Mouse (Mus musculus) gastrocnemius, postnatal 4 days (tissue): ENCODE results near the gene Oxct2a. TPM values are rescaled to one million over a fixed set of nuclear protein-coding genes. Genes with fewer than 3 reads are reported as not detected.
"Not testable (repeated sequence)": the region's sequence is repeated elsewhere in the genome, so short reads cannot be mapped to it uniquely, and the experiment has no call there.

Source experiments
- DNase-seq, 2 experiments: peaks; one replicate each; pipeline ENCODE4 v3.0.0; 2021 to 2022; ENCODE audit warnings: low spot score in 2 of 2, mixed read lengths in 2 of 2
- total RNA-seq, 2 experiments: library from RNA; stranded (reverse); gene quantifications; 2 replicates each; pipeline ENCODE4 v1.2.3; 2021

Gene Oxct2a
- total RNA-seq, 2 experiments from 2014 or later, result not detected

DNA sequence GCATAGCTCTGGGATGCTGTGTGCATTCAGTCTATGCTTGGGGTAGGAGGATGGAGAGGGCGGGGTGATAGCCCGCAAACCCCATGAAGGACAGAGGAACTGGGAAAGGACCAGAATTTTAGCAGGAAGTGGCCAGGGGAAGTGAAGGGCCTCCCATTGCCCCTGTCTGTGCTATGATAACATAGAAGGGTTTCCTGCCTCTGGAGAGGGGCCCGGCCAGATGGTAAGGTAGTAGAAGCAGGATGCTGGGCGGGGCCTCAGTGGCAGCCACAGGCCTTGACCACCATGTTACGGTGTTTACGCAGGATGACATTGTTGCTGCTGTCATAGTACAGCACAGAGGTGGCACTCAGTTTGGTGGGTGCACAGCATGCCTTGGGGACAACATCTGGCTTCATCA lies 10.4 kb downstream of the Oxct2a start:
- DNase-seq, result no peak

DNA sequence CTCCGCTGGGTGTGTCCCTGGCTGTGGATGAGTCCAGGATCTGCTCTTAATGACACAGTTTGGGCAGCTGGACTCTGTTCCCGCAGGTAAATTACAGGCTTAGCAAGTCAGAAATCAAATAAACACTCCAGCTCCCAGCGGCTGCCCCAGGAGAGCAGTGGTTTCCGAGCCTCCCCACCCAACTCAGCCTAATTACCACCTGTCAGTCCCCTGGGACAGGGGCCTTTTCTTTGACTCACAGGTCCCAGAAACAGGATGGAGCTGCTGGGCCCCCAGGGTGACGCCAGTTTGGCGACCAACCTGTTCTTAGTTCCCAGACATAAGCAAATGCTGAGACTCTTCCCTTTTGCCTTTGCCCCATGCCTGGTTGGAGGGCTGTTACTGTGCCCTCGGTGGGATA lies 11.6 kb downstream of the Oxct2a start:
- no peak for DNase-seq

DNA sequence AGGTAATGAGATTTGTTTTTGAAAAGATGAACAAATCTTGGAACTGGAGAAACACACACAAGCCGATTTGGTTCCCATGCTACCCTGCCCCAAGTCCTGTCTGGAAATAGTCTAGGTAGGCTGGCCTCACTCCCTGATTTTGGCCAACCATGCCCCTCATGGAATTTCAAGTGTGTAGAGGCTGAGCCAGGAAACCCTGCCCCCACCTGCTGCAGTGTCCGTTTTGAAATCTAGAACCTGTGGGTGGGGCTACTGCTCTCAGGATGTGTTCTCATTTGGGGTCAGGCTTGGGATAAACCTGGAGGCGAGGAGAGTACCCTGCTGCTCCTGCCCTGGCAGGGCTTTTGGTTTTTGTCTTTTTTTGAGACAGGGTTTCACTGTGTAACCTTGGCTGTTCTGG lies 15.1 kb downstream of the Oxct2a start:
- no peak for DNase-seq

DNA sequence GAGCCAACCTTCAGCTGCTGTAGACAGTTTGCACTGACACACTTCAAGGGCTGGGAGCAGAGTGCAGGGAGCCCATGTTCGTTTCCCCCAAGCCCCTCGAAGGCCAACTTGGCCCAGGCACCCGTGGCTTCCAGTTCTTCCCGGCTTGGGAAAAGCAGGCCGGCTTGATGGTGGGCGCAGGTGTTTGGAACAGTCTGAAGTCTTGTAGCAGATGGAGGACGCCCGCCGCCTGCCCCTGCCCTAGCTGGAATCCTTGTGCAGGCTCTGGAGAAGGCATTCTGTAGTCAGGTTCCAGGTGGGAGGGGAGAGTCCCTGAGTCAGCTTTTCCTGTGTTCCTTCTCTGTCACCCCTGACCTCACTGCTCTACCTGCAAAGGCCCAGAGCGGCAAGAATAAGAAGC lies 16.4 kb downstream of the Oxct2a start:
- no peak for DNase-seq

DNA sequence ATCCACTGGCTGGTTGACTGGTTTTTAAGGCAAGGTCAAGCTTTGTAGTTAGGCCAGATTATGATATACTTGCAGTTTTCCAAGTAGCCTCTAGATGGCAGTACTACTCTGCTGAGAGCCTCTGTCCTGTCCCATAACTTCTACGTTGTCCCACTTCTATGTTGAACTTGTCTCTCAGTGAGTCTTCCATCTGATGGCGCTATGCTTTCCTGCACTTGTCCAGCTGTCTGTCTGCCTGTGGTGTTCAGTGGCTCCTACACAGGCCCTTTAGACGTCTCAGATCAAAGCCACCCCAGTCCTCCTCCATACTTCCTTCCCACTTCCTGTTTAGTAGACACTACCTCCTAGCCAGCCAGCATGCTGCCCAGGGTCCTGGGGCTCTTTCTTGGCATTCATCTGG lies 17.6 kb downstream of the Oxct2a start:
- no peak for DNase-seq

DNA sequence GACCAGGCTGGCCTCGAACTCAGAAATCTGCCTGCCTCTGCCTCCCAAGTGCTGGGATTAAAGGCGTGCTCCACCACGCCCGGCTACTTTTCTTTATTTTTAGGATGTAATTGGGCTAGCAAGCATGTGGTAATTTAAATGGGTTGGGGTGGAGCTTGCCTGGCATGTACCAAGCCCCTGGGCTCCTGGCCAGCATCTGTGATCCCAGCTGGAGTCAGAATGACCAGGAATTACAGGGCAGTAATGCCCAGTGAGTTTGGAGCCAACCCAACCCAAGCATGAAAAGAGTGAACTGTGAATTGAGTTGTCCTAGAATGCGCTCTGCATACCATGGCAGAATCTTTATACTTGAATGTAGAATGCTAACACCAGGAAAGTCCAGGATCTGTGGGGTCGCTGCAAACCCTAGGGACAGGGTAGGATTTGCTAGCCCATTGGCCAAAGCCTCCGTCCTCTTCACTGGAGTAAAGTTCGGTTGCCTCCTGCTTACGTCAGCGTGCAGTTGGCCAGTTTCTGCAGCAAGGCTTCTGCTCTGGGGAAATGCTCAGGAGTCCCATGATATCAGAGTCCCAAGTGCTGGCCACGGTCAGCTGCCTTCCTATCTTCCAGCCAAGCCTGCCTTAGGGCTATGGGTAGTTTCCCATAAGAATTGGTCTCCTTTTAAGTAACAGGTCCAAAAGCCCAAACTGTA lies 24.3 kb downstream of the Oxct2a start:
- DNase-seq, result peak in 1 of 2 experiments; percentile 65

DNA sequence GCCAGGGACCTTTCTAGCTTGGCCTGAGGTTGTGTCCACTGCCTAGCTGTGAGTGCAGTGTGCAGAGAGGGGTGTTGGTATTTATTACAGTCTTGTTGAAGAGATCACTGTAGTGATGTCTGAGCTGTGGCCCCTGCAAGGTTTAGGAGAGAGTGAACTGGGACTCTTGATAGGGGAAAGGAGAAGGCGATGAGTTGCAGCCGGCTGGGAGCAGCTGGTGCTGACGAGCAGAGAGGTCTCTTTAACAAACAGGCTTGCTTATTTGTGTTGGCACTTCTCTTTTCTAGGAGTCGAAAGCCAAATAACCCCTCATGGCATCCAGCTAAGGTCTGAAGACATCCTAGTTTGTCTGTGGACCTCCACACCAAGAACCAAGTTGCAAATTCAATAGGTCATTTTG lies 25.2 kb downstream of the Oxct2a start:
- no peak for DNase-seq

DNA sequence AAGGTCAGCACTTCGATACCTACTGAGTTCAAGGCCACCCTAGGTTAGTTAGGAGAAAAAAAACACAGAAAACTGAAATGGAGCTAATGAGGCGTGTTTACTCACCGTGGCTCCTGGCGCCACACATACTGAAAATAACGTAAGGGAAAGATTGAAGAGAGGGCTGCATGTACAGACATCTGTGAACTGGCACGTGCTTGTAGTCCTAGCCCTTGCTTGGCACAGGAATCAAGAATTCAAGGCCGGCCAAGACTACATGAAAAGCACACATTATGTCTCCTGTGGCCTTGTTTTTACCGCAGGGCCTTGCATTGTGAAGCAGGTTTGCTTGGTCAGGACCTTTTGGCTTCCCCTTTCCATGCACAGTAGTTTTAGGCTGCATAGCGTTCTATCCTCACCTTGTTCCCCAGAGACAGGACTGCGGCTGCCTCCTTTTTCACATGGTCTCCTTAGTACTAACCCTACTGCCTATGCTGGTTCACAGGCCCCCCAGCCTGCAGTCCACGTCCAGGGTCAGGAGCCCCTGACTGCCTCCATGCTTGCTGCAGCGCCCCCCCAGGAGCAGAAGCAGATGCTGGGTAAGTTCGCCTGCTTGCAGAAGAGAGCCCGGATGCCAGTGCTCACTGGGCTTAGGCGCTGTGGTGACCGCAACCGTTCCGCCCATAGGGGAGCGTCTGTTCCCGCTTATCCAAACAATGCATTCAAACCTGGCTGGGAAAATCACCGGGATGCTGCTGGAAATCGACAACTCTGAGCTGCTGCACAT lies 26.1 kb downstream of the Oxct2a start:
- no peak for DNase-seq

DNA sequence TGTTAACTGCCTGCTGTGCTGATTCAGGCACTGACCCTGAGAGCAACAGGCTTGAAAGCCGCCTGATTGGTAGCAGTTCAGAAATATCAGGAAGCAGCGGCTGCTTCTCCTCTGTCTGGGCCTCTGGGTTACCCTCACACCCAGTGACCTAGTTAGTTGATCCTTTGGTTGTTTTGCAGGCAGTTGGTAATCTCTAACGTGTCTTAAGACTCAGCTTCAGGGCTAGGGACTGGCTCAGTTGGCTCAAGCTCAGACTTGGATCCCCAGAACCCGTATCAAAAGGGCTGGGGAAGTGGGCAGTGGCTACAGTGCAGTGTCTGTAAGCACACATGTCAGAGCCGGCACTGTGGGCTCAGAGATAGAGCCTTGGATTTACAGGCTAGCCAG lies 27.3 kb downstream of the Oxct2a start:
- no peak for DNase-seq

DNA sequence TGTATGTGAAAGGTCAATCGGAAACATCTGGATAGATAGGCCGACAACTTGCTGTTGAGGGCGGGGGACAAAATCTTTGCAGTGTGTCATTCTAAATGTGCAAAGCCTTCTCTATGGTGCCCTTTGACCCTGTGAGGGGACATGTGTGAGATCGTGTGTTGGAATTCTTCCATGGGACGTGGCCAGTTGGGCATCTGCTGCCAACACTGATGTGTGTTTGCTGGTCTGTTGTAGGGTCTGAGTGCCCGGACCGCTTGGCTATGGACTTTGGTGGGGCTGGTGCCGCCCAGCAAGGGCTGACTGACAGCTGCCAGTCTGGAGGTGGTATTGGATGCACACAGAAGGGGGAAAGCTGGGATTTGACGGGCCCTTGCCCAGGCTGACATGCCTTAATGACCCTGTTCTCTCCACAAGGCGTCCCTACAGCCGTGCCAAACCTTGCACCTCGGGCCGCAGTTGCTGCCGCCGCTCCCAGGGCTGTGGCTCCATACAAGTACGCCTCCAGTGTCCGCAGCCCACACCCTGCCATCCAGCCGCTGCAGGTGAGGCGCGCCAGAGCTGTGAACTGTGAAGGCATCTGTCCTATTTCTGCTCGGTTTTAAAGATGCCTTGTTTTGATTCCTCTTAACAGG lies 27.8 kb downstream of the Oxct2a start:
- DNase-seq, result no peak

DNA sequence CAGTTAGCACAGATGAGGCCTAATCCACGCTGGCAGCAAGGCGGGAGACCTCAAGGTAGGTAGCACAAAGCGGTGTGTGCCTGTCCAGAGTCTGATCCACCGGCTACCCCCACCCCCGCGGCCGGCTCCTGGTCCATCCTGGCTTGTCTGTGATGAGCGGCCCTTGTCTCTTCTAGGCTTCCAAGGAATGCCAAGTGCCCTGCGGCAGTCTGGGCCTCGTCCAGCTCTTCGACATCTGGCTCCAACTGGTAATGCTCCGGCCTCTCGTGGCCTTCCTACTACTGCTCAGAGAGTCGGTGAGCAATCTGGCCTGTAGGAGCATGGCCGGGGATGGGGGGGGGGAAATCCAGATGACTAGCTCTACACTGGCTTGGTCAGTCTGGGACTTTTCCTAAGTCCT lies 28.4 kb downstream of the Oxct2a start:
- DNase-seq, result not testable (repeated sequence)

DNA sequence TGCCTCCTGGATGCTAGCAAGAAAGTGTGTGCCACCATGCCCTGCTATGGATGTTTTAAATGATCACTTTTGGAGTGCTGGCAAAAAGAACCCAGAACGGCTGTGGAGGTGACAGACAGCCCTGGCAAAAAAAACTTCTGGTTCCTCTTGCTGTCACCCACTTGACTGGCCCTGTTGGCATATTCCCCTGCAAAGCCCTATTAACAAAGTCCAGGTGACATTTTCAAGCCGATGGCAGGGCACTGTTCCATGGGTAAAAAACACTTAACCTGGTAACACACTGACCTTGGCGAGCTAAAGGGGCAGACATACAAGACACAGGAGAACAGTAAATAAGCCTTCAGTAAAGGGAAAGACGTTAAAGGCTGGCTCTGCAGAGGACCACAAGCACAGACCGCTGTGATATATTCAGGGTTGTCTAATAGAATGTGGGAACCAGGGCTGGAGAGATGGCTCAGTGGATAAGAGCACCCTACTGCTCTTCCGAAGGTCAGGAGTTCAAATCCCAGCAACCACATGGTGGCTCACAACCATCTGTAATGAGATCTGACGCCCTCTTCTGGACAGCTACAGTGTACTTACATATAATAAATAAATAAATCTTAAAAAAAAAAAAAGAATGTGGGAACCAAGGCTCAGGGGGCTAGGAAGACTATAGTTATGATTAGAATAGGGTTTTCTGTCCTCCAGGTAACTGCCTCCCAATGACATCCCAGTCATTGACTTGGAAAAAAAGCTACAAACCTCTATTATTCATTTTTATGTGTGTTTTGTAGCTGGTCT lies 29.6 kb downstream of the Oxct2a start:
- DNase-seq, result no peak

DNA sequence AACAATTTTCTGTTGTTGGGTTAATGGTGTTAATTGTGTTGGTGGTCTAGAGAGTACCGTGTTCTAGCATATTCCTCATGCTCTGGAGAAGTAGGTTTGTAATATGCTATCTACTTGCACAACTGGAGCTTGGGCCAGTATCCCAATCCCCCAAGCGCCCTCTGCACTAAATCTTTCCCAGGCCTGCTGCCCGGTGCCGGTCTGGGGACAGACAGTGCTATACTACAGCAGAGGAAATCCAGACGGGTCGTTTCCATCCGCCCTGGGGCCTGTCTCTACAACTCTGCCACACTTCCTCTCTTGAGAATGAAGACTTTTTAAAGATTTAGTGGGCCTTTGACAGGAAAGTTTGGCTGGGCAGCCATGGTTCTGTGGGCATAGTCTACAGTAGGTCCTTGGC lies 30.4 kb downstream of the Oxct2a start:
- no peak for DNase-seq

DNA sequence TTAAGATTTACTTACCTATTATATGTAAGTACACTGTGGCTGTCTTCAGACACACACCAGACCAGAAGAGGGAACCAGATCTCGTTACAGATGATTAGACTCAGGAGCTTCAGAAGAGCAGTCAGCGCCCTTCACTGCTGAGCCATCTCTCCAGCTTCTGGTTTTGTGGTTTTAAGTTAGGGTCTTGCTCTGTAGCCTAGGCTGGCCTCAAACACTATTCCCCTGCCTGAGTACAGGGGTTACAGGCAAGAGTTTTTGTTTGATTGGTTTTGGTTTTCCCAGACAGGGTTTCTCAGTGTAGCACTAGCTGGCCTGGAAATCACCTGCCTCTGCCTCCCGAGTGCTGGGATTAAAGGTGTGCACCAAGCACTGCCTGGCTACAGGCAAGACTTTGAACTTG lies 31.0 kb downstream of the Oxct2a start:
- DNase-seq, result no peak

DNA sequence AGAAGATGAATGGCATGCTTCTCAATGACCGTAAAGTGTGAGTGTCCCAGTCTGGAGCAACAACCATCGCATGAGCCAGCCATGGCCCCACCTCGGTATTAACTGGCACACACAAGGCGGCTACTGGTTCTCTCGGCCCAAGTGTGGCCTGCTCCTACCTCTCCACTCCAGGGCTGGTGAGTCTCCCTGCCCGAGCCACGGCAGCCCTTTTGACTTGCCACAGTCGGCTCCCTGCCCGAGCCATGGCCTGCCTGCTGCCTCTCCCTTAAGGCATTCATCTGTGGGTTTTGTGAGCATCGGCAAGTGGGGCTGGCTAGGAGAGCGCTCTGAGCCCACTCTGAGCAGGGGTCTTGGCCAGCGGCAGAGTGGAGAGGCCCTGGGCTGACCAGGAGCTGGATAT lies 34.4 kb downstream of the Oxct2a start:
- no peak for DNase-seq

DNA sequence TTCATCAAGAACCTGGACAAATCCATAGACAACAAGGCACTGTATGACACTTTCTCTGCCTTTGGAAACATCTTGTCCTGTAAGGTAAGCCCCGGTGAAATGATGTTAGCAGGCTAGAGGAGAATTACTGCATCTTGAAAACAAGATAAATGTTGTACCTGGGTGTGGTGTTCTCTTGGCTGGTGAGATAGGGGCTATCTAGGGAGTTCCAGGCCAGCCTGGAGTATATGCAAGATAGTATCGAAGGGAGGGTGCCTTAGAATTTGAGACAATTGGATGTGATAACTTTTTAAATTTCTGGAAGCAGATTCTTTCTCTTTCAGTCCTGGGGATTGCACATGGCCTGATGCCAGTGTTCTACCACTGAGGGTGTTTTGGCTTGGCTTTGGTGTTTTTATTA lies 36.6 kb downstream of the Oxct2a start:
- DNase-seq, result no peak

DNA sequence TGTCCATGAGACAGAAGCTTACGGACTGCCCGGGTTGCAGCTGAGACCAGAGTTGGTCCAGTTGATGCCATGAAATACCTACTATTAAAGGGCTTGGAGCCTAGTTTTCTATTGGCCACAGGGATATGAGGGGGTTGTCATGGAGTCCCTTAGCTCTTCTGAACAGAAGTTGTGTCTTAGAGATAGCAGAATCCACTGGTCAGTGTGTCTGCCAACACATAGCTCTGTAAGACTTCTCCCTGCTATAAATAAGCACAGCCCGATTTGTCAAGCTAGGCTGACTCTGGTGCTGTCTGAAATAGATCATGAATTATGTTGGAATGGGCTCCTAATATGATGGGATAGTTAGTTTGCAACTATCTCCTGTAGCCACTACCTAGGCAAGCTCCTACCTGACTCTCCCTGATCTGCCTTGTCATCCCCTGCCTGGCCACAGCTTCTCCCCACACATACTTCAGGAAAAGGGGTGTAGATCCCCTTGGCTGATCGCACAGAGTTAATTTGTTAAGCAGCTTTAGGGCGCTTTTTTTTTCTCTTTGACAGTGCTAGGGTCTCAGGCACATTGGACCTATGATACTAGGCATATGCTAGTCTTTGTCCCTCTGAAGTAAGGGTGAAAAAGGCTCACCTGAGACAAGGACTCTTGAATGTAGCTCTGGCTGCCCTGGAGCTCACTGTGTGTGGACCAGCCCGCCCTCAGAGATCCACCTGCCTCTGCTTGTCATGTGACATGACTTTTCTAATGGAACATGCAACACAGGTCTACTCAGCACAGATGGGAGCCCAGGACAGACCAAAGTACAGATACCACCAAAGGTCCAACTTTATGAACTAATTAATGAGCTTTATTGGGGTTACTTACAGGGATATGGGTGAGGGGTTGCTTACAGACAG lies 38.5 kb downstream of the Oxct2a start:
- DNase-seq, result no peak

DNA sequence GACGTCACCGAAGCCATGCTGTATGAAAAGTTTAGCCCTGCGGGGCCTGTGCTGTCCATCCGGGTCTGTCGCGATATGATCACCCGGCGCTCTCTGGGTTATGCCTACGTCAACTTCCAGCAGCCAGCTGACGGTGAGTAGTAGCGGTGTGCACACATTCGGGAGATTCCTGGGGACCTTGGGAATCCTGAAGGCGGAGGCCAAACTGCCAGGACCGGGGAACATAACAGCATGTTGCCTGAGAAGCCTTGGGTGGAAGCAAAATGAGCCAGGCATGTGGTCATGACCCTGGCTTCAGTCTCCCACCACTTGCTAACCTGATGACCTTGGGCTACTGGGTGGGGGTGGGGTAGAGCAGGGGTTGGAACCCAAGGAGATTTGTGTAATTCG lies 39.8 kb downstream of the Oxct2a start:
- DNase-seq, result not testable (repeated sequence)

DNA sequence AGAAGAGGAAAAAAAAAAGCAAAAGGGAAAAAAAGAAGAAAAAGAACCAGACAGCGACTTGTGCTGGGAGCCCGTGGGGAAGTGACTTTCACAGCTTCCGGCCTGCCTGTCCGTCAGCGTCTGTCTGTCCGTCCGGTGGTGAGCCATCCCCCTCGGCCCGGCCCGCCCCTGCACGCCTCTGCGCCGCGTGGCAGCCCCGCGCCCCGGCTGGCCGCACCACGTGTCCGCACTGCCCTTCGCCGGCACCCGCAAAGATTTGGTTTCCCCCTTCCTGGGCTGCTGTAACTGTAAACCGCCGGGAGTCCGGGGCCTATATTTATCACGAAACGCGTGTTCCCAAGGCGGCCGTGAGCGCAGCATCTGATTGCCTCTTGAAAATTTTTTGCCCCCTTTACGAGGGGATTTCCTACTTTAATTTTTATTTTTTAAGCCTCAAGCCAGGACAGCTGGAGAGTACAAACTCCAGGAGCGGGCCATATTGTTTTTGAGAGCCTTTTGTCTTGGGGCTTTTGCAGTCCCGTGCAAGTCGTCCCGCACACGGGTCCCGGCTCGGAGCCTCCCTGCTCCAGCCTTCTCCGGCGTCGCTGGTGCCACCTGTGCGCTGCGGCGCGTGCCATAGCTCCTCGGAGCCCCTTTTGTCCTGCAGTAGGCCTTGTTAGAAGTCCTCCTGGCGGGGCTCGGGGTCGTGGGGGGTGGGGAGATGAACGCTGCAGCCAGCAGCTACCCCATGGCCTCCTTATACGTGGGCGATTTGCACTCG lies 40.3 kb downstream of the Oxct2a start:
- not testable (repeated sequence) for DNase-seq

DNA sequence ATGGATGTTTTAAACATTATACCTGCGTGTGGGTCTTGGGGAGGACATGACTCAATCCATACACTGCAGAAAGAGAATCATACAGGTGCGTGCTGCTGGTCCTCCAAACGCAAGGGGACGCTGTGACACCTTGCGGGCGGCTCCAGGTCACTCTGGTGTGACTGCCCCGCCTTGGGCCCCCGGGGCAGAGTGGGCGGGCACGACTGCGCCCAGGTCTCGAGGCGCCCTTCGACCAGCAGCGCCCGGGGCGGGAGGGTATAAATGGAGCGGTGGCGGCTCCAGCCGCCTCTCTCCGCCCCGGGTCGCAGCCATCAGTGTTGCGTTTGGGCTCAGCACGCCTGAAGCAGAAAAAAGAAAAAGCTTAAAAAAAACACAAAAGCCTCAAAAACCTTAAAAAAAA lies 40.9 kb downstream of the Oxct2a start:
- peak; percentile 87 to 90 for DNase-seq
